Mouse (Mus musculus) ES-Bruce4 (cell line): ENCODE measurements at regions not wholly inside any gene's neighbourhood (a gene's known extent, or its start where the extent isn't known, plus 50 kb on each side); places are given as distances from the start of the nearest gene placed in this dataset.

Experiments
- CTCF ChIP-seq: IDR thresholded peaks from one replicate; pipeline ENCODE4 v1.8.1; 2011; ENCODE audit warnings: low read depth, low read length
- EP300 ChIP-seq: IDR thresholded peaks from 2 replicates; pipeline ENCODE4 v1.6.1; 2011; ENCODE audit warnings: low read depth, low read length; ENCODE audit not compliant: insufficient read depth
- POLR2A ChIP-seq: IDR thresholded peaks from one replicate; pipeline ENCODE4 v1.8.1; 2011; ENCODE audit warnings: low read length; ENCODE audit not compliant: insufficient read depth

DNA sequence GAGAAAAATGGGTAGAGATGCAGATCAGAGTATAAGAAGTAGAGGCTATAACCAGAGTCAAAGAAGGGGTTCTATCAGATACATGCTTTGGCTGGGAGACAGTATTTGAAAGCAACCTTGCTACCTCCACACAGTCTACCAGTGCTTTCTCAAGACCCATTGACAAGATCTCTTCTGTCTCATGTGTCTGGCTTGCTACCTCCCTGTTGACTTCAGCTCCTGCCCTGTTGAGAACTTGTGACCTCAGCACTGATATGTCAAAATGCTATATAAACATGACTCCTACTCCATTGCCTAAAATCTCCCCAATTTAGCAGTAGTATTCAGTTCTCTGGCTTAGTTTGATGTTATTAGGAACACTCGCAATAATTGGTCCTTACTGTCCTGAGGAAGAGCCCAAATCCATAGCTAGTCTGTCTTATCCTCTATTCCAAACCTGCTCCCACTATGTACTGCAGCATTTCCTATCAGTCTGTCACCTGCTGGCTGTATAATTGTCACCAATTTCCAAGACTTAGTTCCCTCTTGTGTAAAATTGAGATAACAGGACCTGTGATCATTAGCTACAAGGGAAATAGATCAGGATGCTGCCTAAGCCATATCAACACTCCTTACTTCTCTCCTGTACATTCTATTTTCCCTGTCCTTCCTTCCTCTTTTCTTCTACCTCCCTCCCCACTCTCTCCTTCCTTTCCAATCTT, 224.9 kb downstream of the Fam49a start:
- TF ChIP-seq POLR2A (no peak), CTCF (no peak), EP300 (no peak)
